Mouse (Mus musculus): ENCODE data around the gene Lrp8. TPM values are rescaled to one million over a fixed set of nuclear protein-coding genes. Genes with fewer than 3 reads are reported as not detected.

The Lrp8 gene
- polyA plus RNA-seq, 1 experiment = 18.3 TPM

GRCm38 (mm10) chr4:107823511-107823910 lies 21.4 kb downstream of the Lrp8 start:
- TF ChIP-seq GATA1 (IDR thresholded peaks at IDR 0.05; ENCODE audit: low read length) = no peak

GRCm38 (mm10) chr4:107828727-107829218 lies 26.7 kb downstream of the Lrp8 start:
- TF ChIP-seq GATA1 (IDR thresholded peaks at IDR 0.05; ENCODE audit: low read length) = no peak

GRCm38 (mm10) chr4:107829675-107830074 lies 27.6 kb downstream of the Lrp8 start:
- no peak for TF ChIP-seq GATA1 (IDR thresholded peaks at IDR 0.05; ENCODE audit: low read length)

GRCm38 (mm10) chr4:107830189-107830588 lies 28.1 kb downstream of the Lrp8 start:
- TF ChIP-seq GATA1 (IDR thresholded peaks at IDR 0.05; ENCODE audit: low read length) = no peak

GRCm38 (mm10) chr4:107830821-107831221 lies 28.8 kb downstream of the Lrp8 start:
- no peak for TF ChIP-seq GATA1 (IDR thresholded peaks at IDR 0.05; ENCODE audit: low read length)

GRCm38 (mm10) chr4:107831678-107832077 lies 29.6 kb downstream of the Lrp8 start:
- TF ChIP-seq GATA1 (IDR thresholded peaks at IDR 0.05; ENCODE audit: low read length) = no peak

GRCm38 (mm10) chr4:107833525-107833924 lies 31.5 kb downstream of the Lrp8 start:
- no peak for TF ChIP-seq GATA1 (IDR thresholded peaks at IDR 0.05; ENCODE audit: low read length)

- no peak for TF ChIP-seq GATA1 (IDR thresholded peaks at IDR 0.05; ENCODE audit: low read length)
Observed at GRCm38 (mm10) chr4:107834643-107835314, 32.7 kb downstream of the Lrp8 start.

- no peak for TF ChIP-seq GATA1 (IDR thresholded peaks at IDR 0.05; ENCODE audit: low read length)
Observed at GRCm38 (mm10) chr4:107835508-107835909, 33.4 kb downstream of the Lrp8 start.

GRCm38 (mm10) chr4:107836758-107837157 lies 34.7 kb downstream of the Lrp8 start:
- no peak for TF ChIP-seq GATA1 (IDR thresholded peaks at IDR 0.05; ENCODE audit: low read length)

GRCm38 (mm10) chr4:107837910-107838309 lies 35.8 kb downstream of the Lrp8 start:
- no peak for TF ChIP-seq GATA1 (IDR thresholded peaks at IDR 0.05; ENCODE audit: low read length)

- TF ChIP-seq GATA1 (IDR thresholded peaks at IDR 0.05; ENCODE audit: low read length) = no peak
Observed at GRCm38 (mm10) chr4:107843687-107844086, 41.6 kb downstream of the Lrp8 start.

- no peak for TF ChIP-seq GATA1 (IDR thresholded peaks at IDR 0.05; ENCODE audit: low read length)
Observed at GRCm38 (mm10) chr4:107844971-107845370, 42.9 kb downstream of the Lrp8 start.

- TF ChIP-seq GATA1 (IDR thresholded peaks at IDR 0.05; ENCODE audit: low read length) = no peak
Observed at GRCm38 (mm10) chr4:107846795-107847194, 44.7 kb downstream of the Lrp8 start.

GRCm38 (mm10) chr4:107848546-107848945 lies 46.5 kb downstream of the Lrp8 start:
- no peak for TF ChIP-seq GATA1 (IDR thresholded peaks at IDR 0.05; ENCODE audit: low read length)

GRCm38 (mm10) chr4:107849621-107850020 lies 47.6 kb downstream of the Lrp8 start:
- no peak for TF ChIP-seq GATA1 (IDR thresholded peaks at IDR 0.05; ENCODE audit: low read length)

GRCm38 (mm10) chr4:107850091-107850490 lies 48.0 kb downstream of the Lrp8 start:
- TF ChIP-seq GATA1 (IDR thresholded peaks at IDR 0.05; ENCODE audit: low read length) = no peak

Measured in G1E-ER4 (cell line).